Mouse (Mus musculus) embryo, embryonic 11 days (tissue): ENCODE results near the gene Serinc2.

Experiments used
- DNase-seq: peaks from one replicate; pipeline ENCODE4 v3.0.0-alpha.2; 2015

Serinc2 gene

GRCm38 (mm10) chr4:130296243-130296965 lies 17.4 kb upstream of the Serinc2 start:
- DNase-seq = no peak

- DNase-seq = peak; percentile 34
These were observed 16.2 kb upstream of the Serinc2 start for GRCm38 (mm10) chr4:130295047-130295745.

DNA sequence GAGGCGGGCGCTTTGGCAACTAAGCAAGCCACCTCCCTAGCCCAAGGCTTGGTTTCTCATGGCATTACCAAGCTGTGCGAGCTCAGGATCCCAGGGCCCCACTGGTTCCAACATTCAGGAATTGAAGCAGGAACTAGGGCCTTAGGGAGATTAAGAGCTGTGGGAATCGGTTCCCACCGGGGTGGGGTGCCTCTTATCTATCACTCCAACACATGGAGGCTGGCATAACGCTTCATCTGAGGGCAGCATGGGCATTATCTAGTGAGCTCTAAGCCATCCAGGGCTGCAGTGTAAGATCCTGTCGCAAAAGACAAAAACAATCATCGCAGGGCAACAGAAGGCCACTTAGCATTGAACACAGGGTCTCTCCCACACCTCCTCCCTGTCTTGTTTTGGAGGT lies 15.5 kb upstream of the Serinc2 start:
- DNase-seq = no peak

DNA sequence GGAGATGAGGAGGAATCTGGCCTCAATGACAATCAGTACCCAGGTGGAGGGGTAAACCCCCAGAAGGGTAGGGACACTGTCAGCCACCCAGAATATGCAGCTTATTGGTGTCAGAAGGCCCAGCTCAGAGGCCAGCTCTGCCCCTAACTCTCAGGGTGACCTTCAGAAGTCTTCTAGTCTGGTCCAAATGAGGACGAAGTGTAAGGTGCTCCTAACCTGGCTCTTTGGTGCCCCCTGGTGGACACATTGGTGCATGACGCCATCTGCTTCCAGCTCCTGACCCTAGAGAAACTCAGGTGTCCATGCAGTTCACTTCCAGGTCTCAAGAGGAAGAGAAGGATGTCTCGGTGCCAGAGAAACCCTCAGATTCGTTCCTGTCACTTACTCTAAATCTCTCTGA lies 13.3 kb upstream of the Serinc2 start:
- DNase-seq = peak; percentile 84

DNA sequence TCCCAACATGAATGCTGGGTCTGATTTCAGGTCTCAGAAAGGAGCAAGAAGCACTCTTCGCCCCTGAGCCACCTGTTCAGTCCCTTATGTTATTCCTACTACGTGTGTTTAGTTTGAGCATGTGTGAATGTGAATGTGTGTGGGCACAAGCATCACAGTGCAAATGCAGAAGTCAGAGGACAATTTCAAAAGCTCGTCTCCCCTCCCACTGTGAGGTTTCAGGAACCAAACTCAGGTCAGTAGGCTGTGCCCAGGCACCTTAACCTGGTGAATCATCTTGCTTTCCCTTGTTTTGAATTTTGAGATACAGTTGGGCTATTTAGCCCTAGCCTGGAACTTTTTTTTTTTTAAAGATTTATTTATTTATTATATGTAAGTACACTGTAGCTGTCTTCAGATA lies 10.8 kb upstream of the Serinc2 start:
- DNase-seq = no peak

DNA sequence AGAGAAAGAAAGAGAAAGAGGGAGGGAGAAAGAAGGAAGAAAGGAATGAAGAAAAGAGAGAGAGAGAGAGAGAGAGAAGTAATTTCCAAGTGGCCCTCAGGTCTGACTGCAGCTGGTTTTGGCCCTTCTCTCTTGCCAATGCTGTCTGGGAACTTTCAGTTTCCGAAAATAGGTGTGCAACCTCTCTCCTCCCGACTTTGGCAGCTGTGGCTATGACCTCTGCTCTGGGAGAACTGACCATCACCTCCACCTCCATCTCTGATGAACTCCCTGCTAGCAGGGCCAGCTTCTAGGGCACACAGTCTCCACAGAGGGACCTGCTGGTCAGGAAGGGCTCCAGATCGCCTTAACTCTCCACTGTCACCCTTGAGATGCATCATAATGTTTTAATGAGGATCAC lies 7.5 kb upstream of the Serinc2 start:
- DNase-seq = no peak

GRCm38 (mm10) chr4:130283826-130284225 lies 4.8 kb upstream of the Serinc2 start:
- no peak for DNase-seq

GRCm38 (mm10) chr4:130282856-130283255 lies 3.9 kb upstream of the Serinc2 start:
- no peak for DNase-seq

- DNase-seq = no peak
These were observed 2.3 kb downstream of the Serinc2 start for GRCm38 (mm10) chr4:130276573-130277176.

DNA sequence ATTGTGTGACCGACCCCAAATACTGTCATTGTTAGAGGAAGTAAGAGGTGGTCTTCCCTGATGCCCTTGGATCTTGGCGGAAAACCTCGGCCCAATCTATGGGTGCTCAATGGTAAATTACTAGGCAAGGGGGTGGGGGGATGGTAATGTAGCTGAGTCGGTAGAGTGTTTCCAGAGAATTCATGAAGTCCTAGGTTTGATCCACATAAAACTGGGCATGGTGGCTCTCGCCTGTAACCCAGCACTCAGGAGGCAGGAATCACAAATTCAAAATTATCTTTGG lies 3.2 kb downstream of the Serinc2 start:
- DNase-seq = no peak

DNA sequence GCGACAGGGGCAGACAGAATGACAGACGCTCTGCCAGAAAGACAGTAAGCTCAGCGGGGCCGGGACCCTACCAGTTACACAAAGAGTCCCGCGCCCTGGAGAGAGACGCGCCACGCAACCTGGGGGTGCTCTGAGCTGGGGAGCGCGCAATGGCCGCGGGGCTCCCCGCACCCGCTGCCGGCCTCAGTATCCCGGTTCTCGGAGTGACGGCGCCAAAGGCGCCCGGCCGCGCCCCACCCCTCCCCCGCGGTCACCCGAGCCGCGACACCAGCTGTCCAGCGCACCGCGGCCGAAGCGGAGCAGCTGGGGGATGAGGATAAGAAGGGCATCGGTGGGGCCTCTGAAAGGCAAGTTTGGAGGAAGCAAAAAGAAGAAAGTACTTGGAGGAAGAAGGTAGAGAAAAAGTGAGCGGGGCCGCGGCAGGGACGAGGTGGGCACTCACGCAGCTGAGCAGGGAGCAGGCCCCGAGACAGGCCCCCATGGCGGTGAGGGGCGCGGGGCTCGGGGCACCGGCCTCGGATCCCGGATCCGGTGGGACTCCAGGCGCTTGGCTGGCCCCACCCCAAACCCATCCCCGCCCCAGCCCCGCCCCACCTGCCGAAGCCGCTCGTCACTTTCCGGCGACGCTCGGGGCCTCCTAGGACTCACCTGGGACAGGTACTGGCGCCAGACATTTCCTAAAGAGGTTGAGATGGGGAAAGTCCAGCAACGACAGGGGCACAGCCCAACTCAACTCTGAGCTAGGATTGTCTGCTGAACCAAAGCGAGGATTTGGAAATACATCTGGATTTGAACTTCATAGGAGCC lies 3.8 kb downstream of the Serinc2 start:
- peak; percentile 71 for DNase-seq

DNA sequence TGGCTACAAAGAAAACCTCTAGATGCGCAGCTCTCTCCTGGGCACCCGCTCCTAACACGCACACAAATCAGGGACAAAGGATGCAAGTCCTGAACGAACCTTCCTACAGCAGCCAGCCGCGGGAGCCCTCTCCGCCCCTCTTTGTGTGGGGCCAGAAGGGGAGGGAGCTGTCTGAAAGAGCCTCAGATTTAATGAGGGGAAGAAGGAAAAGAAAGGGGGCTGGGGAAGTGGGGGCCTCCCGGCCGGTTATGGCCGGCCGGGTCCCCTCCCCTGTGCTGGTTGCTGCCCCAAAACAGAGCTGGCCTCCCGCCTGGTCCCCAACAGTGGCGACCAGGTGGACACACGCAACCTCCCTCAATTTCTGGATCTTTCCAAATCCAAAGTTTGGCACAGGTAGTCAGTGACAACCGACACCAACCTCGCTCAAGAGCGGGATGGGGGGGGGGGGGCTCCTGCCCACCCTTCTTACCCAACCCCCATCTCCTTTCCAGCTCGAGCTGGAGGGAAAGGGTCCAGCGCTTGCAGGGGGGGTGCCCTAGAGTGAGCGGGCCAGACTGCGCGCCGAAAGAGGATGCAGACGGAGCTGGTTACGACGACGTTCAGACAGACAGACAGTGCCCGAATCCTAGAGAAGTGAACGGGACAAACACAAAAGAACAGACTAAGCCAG lies 4.5 kb downstream of the Serinc2 start:
- DNase-seq = peak; percentile 80

- peak; percentile 45 for DNase-seq
These were observed 5.2 kb downstream of the Serinc2 start for GRCm38 (mm10) chr4:130273698-130274345.

DNA sequence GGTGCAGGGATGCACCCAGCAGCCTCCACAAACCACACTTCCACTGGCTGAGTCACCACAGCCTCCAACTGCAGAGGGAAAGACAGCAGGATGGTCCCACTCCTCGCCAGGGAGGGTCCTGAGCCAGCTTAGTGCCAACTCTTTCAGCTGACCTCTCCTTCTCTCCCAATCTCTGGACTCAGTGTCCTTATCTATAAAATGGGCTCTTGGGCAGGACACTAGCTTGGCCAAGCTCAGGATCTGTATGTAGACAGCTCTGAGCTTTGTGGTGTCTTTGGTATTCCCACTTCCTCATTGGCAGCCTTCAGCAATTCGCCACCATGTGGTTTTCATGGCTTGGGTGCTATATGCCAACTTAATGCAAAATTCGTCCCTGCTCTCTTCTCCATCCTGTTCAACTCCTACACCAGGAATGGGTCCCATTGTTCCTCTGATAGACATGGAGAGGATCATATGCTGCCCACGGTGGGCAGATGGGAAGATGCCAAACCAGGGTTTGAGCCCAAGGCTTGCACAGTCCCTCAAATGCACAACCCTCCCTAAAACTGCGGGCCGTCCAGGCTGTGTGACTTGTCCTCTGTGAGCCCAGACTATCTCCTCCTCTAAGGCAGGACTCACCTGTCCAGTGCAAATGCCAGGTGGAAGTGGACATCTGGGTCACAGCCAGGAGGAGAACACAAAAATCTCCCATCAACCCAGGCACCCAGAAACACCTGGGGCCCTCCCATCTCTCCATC lies 8.2 kb downstream of the Serinc2 start:
- DNase-seq = no peak

GRCm38 (mm10) chr4:130270089-130270488 lies 8.9 kb downstream of the Serinc2 start:
- no peak for DNase-seq

- DNase-seq = no peak
These were observed 10.3 kb downstream of the Serinc2 start for GRCm38 (mm10) chr4:130268736-130269135.

GRCm38 (mm10) chr4:130267069-130267468 lies 11.9 kb downstream of the Serinc2 start:
- DNase-seq = peak; percentile 9

DNA sequence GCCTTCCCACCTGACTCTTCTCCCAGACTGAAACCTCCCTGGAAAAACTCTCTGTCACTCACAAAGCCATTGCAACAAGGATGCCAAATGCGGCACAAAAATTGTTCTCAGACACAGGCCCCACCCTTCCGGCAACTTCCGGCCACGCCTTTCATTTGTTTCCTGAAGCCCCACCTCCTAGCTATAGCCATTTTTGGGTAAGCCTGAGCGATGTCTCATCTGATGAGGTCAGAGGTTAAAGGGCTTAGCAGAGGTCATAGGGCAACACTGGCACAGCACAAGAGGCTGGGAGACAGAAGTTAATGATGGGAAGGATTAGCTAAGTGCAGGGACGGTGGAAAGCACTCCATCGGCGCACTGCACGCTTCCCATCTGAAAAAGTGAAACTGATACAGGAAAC lies 12.4 kb downstream of the Serinc2 start:
- DNase-seq = peak; percentile 26

- peak; percentile 71 for DNase-seq
These were observed 14.2 kb downstream of the Serinc2 start for GRCm38 (mm10) chr4:130264698-130265349.

DNA sequence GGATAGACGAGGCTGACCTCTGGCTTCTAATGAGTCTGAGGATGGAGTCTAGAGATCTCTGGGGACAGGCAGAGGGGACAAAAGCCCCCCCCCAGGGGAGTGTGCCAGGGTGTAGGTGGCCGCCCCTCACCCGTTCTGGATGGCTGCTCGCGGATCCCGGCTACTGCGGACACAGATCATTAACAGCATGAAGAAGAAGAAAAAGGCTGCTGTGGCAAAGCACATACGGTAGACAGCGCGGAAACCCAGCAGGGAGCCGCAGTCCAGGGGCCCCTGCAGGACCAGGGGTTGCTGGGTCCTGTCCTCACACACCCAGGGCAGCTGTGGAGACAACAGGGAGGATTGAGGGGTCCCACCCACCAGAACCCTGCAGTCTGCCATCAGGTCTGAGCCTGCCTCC lies 14.9 kb downstream of the Serinc2 start:
- no peak for DNase-seq

- no peak for DNase-seq
These were observed 18.6 kb downstream of the Serinc2 start for GRCm38 (mm10) chr4:130260406-130260805.
